17 mouse cellular contexts compared by ENCODE assay signal in the genomic region with DNA sequence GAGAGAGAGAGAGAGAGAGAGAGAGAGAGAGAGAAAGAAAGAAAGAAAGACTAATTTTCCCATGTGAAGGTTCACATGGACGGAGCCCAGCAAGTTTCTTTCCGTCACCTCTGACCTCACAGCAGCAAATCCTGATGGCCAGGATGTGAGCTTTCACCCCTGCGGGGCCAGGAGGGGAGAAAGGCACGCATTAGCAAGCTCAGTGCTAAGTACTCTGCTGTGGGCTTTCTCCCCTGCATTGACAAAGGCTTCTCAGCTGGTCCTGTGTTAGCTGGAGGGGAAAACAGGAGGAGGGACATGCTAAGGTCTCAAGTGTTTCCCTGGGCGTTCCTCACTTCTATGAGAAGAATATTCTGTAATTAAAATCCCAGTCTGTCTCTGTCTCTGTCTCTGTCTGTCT.
DNase-seq lines count a peak whose midpoint lies in the region; ATAC-seq and TF ChIP-seq lines count a peak whose summit lies in the region.
"Had no signal": no experiment of that assay in that cellular context is flagged by ENCODE, and none has a peak within 500 bp of the region (broad histone marks: within the 10 kb centered on the region; RNA-seq: fewer than 3 reads in every experiment).

No protein-coding gene starts in this region.

- WGBS in stomach, postnatal 0 days = 32% methylated on average over 5 of the region's 5 CpGs

- H3K27me3 ChIP-seq in stomach, postnatal 0 days (ENCODE audit: control insufficient read depth, insufficient read depth, low read length) = no peaks in the 10 kb centered on the region
- H3K27me3 ChIP-seq: neural tube, embryonic 12.5 days had no signal

- no peaks in the 10 kb centered on the region for H3K36me3 ChIP-seq in stomach, postnatal 0 days (ENCODE audit: control insufficient read depth, insufficient read depth, low read length)
- H3K36me3 ChIP-seq: neural tube, embryonic 12.5 days had no signal

- H3K4me1 ChIP-seq in stomach, postnatal 0 days (replicated peaks; ENCODE audit: control insufficient read depth, insufficient read depth) = no peaks in the 10 kb centered on the region

- intact Hi-C loops in heart, postnatal 10 days (cut with DNase I) = no loop called here

- ATAC-seq in stomach, postnatal 0 days (ENCODE audit: low FRiP score, low TSS enrichment) = no peak
- ATAC-seq: hindbrain, embryonic 16.5 days had no signal

- TF ChIP-seq CTCF in stomach, postnatal 0 days (IDR thresholded peaks at IDR 0.05; ENCODE audit: low read depth) = no peak

- no peak overlapping the region for H3K9ac ChIP-seq in stomach, postnatal 0 days (ENCODE audit: low read length)
- H3K9ac ChIP-seq: liver, embryonic 14.5 days; neural tube, embryonic 12.5 days had no signal

- H3K9me3 ChIP-seq in stomach, postnatal 0 days (ENCODE audit: control insufficient read depth, low read length) = no peaks in the 10 kb centered on the region
- H3K9me3 ChIP-seq: neural tube, embryonic 12.5 days had no signal

- no peak overlapping the region for H3K27ac ChIP-seq in stomach, postnatal 0 days (replicated peaks)
- H3K27ac ChIP-seq: heart, adult 2 months; liver, embryonic 14.5 days; neural tube, embryonic 12.5 days had no signal

- no peak for TF ChIP-seq EP300 in stomach, postnatal 0 days (optimal IDR thresholded peaks at IDR 0.05)

- H3K4me3 ChIP-seq in stomach, postnatal 0 days (ENCODE audit: low read depth, low read length) = no peak overlapping the region
- H3K4me3 ChIP-seq: heart, adult 2 months; neural tube, embryonic 12.5 days had no signal

- DNase-seq in heart, adult 11 months = peak; percentile 21
- DNase-seq in heart, postnatal 10 days = no peak
- peak; percentile 43 for DNase-seq in R1 (ENCODE audit: low read depth, low spot score)
- DNase-seq in embryo, embryonic 9.5 days (ENCODE audit: extremely low spot score) = peak; percentile 54
- DNase-seq in kidney, postnatal 25 days = peak; percentile 12 to 61
- DNase-seq in layer of hippocampus, postnatal 36 days = no peak
- DNase-seq in stomach, postnatal 0 days (ENCODE audit: low spot score) = no peak
- DNase-seq in thymus, postnatal 0 days (ENCODE audit: low spot score) = no peak
- DNase-seq: cerebellum, postnatal 14 days; heart, adult 2 months; heart, postnatal 14 days; left cerebral cortex, postnatal 4 days; lung, postnatal 10 days; thymus, postnatal 14 days had no signal

- no peak overlapping the region for H3K4me2 ChIP-seq in stomach, postnatal 0 days (replicated peaks; ENCODE audit: low read depth)
- H3K4me2 ChIP-seq: neural tube, embryonic 12.5 days had no signal

Comparison
In these comparisons a context has a peak if more than half of its experiments do, and no peak if none do; other contexts are left out.
1. DNase-seq: peak in heart, adult 11 months (single experiment), R1 (single experiment), embryo, embryonic 9.5 days (single experiment) and kidney, postnatal 25 days (2 of 2); none in heart, postnatal 10 days (0 of 2), layer of hippocampus, postnatal 36 days (0 of 2), stomach, postnatal 0 days (single experiment) and thymus, postnatal 0 days (single experiment).